Comparison of ENCODE assay signal across 8 mouse cellular contexts in genomic region chr17:6270840-6271239, GRCm38 (mm10). TPM values are rescaled to one million over a fixed set of nuclear protein-coding genes. Genes with fewer than 3 reads are reported as not detected.
DNase-seq lines count a peak whose midpoint lies in the region; ATAC-seq and TF ChIP-seq lines count a peak whose summit lies in the region.
"Not testable (repeated sequence)": the region's sequence is repeated elsewhere in the genome, so short reads cannot be mapped to it uniquely, and the experiment has no call there.

No protein-coding gene starts in this region.

- not testable (repeated sequence) for ATAC-seq in heart, embryonic 15.5 days (replicated peaks; ENCODE audit: insufficient number of reproducible peaks, insufficient read depth, low FRiP score, low read depth); liver, embryonic 12.5 days; midbrain, embryonic 12.5 days (ENCODE audit: low FRiP score, low read depth); stomach, embryonic 14.5 days (ENCODE audit: insufficient number of reproducible peaks, insufficient read depth, low FRiP score, low read depth)

- not testable (repeated sequence) for H3K27ac ChIP-seq in bone marrow macrophage, adult 2 months (ENCODE audit: insufficient read depth, low read depth, low read length); heart, embryonic 15.5 days; kidney, adult 2 months (ENCODE audit: insufficient read depth, low read depth, low read length); liver, embryonic 12.5 days; midbrain, embryonic 12.5 days (replicated peaks); stomach, embryonic 14.5 days (ENCODE audit: low read length)
- H3K27ac ChIP-seq in forebrain, embryonic 10.5 days: peak overlapping the region; percentile 80

- DNase-seq in 3134 (ENCODE audit: extremely low read depth, insufficient read length, low spot score): peak; percentile 32
- DNase-seq in forebrain, embryonic 10.5 days (ENCODE audit: extremely low spot score, low spot score): peak; percentile 20
- not testable (repeated sequence) for DNase-seq in kidney, adult 2 months

- not testable (repeated sequence) for TF ChIP-seq POLR2A in bone marrow macrophage, adult 2 months (IDR thresholded peaks at IDR 0.05; ENCODE audit: borderline replicate concordance, low read depth, low read length); kidney, adult 2 months (IDR thresholded peaks at IDR 0.05; ENCODE audit: low read depth, low read length)

- not testable (repeated sequence) for H3K36me3 ChIP-seq in forebrain, embryonic 10.5 days (replicated peaks); heart, embryonic 15.5 days; kidney, adult 2 months (ENCODE audit: control insufficient read depth, insufficient read depth, low read length); liver, embryonic 12.5 days; midbrain, embryonic 12.5 days; stomach, embryonic 14.5 days (ENCODE audit: control insufficient read depth, insufficient read depth, low read length)

- not testable (repeated sequence) for H3K4me1 ChIP-seq in bone marrow macrophage, adult 2 months (ENCODE audit: control insufficient read depth, insufficient read depth, low read length); forebrain, embryonic 10.5 days; heart, embryonic 15.5 days (replicated peaks); kidney, adult 2 months (ENCODE audit: control insufficient read depth, insufficient read depth, low read length); liver, embryonic 12.5 days; midbrain, embryonic 12.5 days; stomach, embryonic 14.5 days (ENCODE audit: control insufficient read depth, insufficient read depth, low read length)

- peak overlapping the region; percentile 77 for H3K4me2 ChIP-seq in heart, embryonic 15.5 days
- peak overlapping the region; percentile 67 for H3K4me2 ChIP-seq in liver, embryonic 12.5 days
- peak overlapping the region; percentile 50 for H3K4me2 ChIP-seq in midbrain, embryonic 12.5 days (replicated peaks)
- H3K4me2 ChIP-seq in stomach, embryonic 14.5 days (replicated peaks; ENCODE audit: low read depth, low read length): peak overlapping the region; percentile 44

- WGBS in forebrain, embryonic 10.5 days: under 1% methylated on average over 25 of the region's 25 CpGs
- 2% methylated on average over 25 of the region's 25 CpGs for WGBS in heart, embryonic 15.5 days
- WGBS in kidney, adult 2 months: under 1% methylated on average over 25 of the region's 25 CpGs
- under 1% methylated on average over 24 of the region's 25 CpGs for WGBS in liver, embryonic 12.5 days (ENCODE audit: insufficient replicate concordance)
- under 1% methylated on average over 25 of the region's 25 CpGs for WGBS in midbrain, embryonic 12.5 days
- under 1% methylated on average over 22 of the region's 25 CpGs for WGBS in stomach, embryonic 14.5 days

- TF ChIP-seq CTCF in bone marrow macrophage, adult 2 months (IDR thresholded peaks at IDR 0.05; ENCODE audit: low read depth, low read length); kidney, adult 2 months (conservative IDR thresholded peaks at IDR 0.05; ENCODE audit: insufficient read depth, insufficient read length, low read depth, low read length): not testable (repeated sequence)

- not testable (repeated sequence) for H3K9me3 ChIP-seq in forebrain, embryonic 10.5 days; heart, embryonic 15.5 days (replicated peaks); liver, embryonic 12.5 days (replicated peaks); midbrain, embryonic 12.5 days; stomach, embryonic 14.5 days (ENCODE audit: control insufficient read depth, low read depth, low read length)

- H3K4me3 ChIP-seq in bone marrow macrophage, adult 2 months (ENCODE audit: insufficient read depth, low read length): peak overlapping the region; percentile 81
- H3K4me3 ChIP-seq in forebrain, embryonic 10.5 days: peak overlapping the region; percentile 55
- peak overlapping the region; percentile 60 for H3K4me3 ChIP-seq in heart, embryonic 15.5 days
- peak overlapping the region; percentile 64 for H3K4me3 ChIP-seq in kidney, adult 2 months (ENCODE audit: insufficient read depth, low read depth, low read length)
- peak overlapping the region; percentile 57 for H3K4me3 ChIP-seq in liver, embryonic 12.5 days
- peak overlapping the region; percentile 55 for H3K4me3 ChIP-seq in midbrain, embryonic 12.5 days
- H3K4me3 ChIP-seq in stomach, embryonic 14.5 days (ENCODE audit: low read depth, low read length): peak overlapping the region; percentile 41

- not testable (repeated sequence) for H3K27me3 ChIP-seq in forebrain, embryonic 10.5 days (ENCODE audit: poor library complexity, severe bottlenecking); heart, embryonic 15.5 days; kidney, adult 2 months (replicated peaks; ENCODE audit: control insufficient read depth, insufficient read depth, low read length); liver, embryonic 12.5 days (replicated peaks); midbrain, embryonic 12.5 days; stomach, embryonic 14.5 days (ENCODE audit: control insufficient read depth, insufficient read depth, low read length)

- H3K9ac ChIP-seq in heart, embryonic 15.5 days: peak overlapping the region; percentile 62
- H3K9ac ChIP-seq in liver, embryonic 12.5 days: peak overlapping the region; percentile 52; the same call in 1 of the 2 replicates
- H3K9ac ChIP-seq in midbrain, embryonic 12.5 days (replicated peaks): peak overlapping the region; percentile 55
- H3K9ac ChIP-seq in stomach, embryonic 14.5 days (replicated peaks; ENCODE audit: low read depth, low read length): not testable (repeated sequence)

RNA-seq across cellular contexts. Expression of gene Tmem181a, which starts 14.2 kb away (rescaled TPM):
- polyA plus RNA-seq in bone marrow macrophage, adult 2 months (2012; ENCODE audit: insufficient read depth, insufficient read length, missing spikeins): 17.7 and 20.8 TPM in 2 replicates
- polyA plus RNA-seq in forebrain, embryonic 10.5 days (2016; fragmentation: Nextera tagmentation; extraction: Ambion mirVana): 22.7 and 23.3 TPM in 2 replicates
- 13.1 and 15.6 TPM in 2 replicates for polyA plus RNA-seq in heart, embryonic 15.5 days (2015; fragmentation: Nextera tagmentation; extraction: Ambion mirVana)
- 6.6 and 6.7 TPM in 2 replicates for polyA plus RNA-seq in kidney, adult 2 months (2012; rRNA removed)
- 5.3 and 5.6 TPM in 2 replicates for polyA plus RNA-seq in liver, embryonic 12.5 days (2016; fragmentation: Nextera tagmentation; extraction: Ambion mirVana)
- polyA plus RNA-seq in midbrain, embryonic 12.5 days (2016; fragmentation: Nextera tagmentation; extraction: Ambion mirVana): 28.1 and 29.1 TPM in 2 replicates
- 26.5 and 26.6 TPM in 2 replicates for polyA plus RNA-seq in stomach, embryonic 14.5 days (2014; fragmentation: Nextera tagmentation; extraction: Ambion mirVana)

RNA-seq across cellular contexts. Expression of gene Dynlt1a, which starts 46.5 kb away (rescaled TPM):
- polyA plus RNA-seq in bone marrow macrophage, adult 2 months (2012; ENCODE audit: insufficient read depth, insufficient read length, missing spikeins): 12.5 TPM in 2 replicates
- polyA plus RNA-seq in forebrain, embryonic 10.5 days (2016; fragmentation: Nextera tagmentation; extraction: Ambion mirVana): 22.2 and 25.9 TPM in 2 replicates
- polyA plus RNA-seq in heart, embryonic 15.5 days (2015; fragmentation: Nextera tagmentation; extraction: Ambion mirVana): 10.4 and 11.3 TPM in 2 replicates
- polyA plus RNA-seq in kidney, adult 2 months (2012; rRNA removed): 3.8 and 4.3 TPM in 2 replicates
- 6.7 and 8.5 TPM in 2 replicates for polyA plus RNA-seq in liver, embryonic 12.5 days (2016; fragmentation: Nextera tagmentation; extraction: Ambion mirVana)
- polyA plus RNA-seq in midbrain, embryonic 12.5 days (2016; fragmentation: Nextera tagmentation; extraction: Ambion mirVana): 36.3 and 37.4 TPM in 2 replicates
- 16.5 and 20.1 TPM in 2 replicates for polyA plus RNA-seq in stomach, embryonic 14.5 days (2014; fragmentation: Nextera tagmentation; extraction: Ambion mirVana)
